In genomic region chr11:97980531-97980966, GRCm38 (mm10) we compare ENCODE assay signal across 9 mouse cellular contexts. TPM values are rescaled to one million over a fixed set of nuclear protein-coding genes. Genes with fewer than 3 reads are reported as not detected.
DNase-seq lines count a peak whose midpoint lies in the region; ATAC-seq and TF ChIP-seq lines count a peak whose summit lies in the region.
"Had no signal": no experiment of that assay in that cellular context is flagged by ENCODE, and none has a peak within 500 bp of the region (broad histone marks: within the 10 kb centered on the region; RNA-seq: fewer than 3 reads in every experiment).

No protein-coding gene starts in this region.

- peaks cover 14% of the 10 kb centered on the region for H3K4me1 ChIP-seq in limb, embryonic 11.5 days (ENCODE audit: control insufficient read depth, insufficient read depth, low read length)
- H3K4me1 ChIP-seq in forebrain, postnatal 0 days (ENCODE audit: insufficient read depth), result no peaks in the 10 kb centered on the region

- H3K4me3 ChIP-seq in limb, embryonic 11.5 days (ENCODE audit: low read depth, low read length), result no peak overlapping the region
- H3K4me3 ChIP-seq in forebrain, postnatal 0 days (ENCODE audit: low read depth, low read length), result no peak overlapping the region
- H3K4me3 ChIP-seq in layer of hippocampus, adult 2 months, result no peak overlapping the region
- H3K4me3 ChIP-seq: stomach, embryonic 15.5 days had no signal

- no peak overlapping the region for H3K4me2 ChIP-seq in limb, embryonic 11.5 days (ENCODE audit: low read depth, severe bottlenecking)
- no peak overlapping the region for H3K4me2 ChIP-seq in forebrain, postnatal 0 days (ENCODE audit: low read depth)
- H3K4me2 ChIP-seq: stomach, embryonic 15.5 days had no signal

- no peaks in the 10 kb centered on the region for H3K36me3 ChIP-seq in limb, embryonic 11.5 days (ENCODE audit: control insufficient read depth, insufficient read depth, low read length)
- H3K36me3 ChIP-seq in forebrain, postnatal 0 days (ENCODE audit: insufficient read depth), result no peaks in the 10 kb centered on the region
- H3K36me3 ChIP-seq: stomach, embryonic 15.5 days had no signal

- peak overlapping the region; percentile 56; the same call in 1 of the 2 replicates for H3K27ac ChIP-seq in limb, embryonic 11.5 days (replicated peaks; ENCODE audit: low read depth, low read length)
- H3K27ac ChIP-seq in forebrain, postnatal 0 days (ENCODE audit: low read depth, low read length), result no peak overlapping the region
- no peak overlapping the region for H3K27ac ChIP-seq in layer of hippocampus, adult 2 months
- H3K27ac ChIP-seq: stomach, embryonic 15.5 days had no signal

- H3K9me3 ChIP-seq in limb, embryonic 11.5 days (ENCODE audit: control insufficient read depth, low read length), result no peaks in the 10 kb centered on the region
- no peaks in the 10 kb centered on the region for H3K9me3 ChIP-seq in forebrain, postnatal 0 days (ENCODE audit: low read length)
- H3K9me3 ChIP-seq: stomach, embryonic 15.5 days had no signal

- ATAC-seq in limb, embryonic 11.5 days (ENCODE audit: insufficient number of reproducible peaks, low FRiP score, low TSS enrichment, low read depth), result no peak
- no peak for ATAC-seq in forebrain, postnatal 0 days

- H3K27me3 ChIP-seq in limb, embryonic 11.5 days (ENCODE audit: control insufficient read depth, insufficient read depth, low read length), result peaks cover 11% of the 10 kb centered on the region
- H3K27me3 ChIP-seq in forebrain, postnatal 0 days (ENCODE audit: insufficient read depth, low read length), result peaks cover 5% of the 10 kb centered on the region

- peak; percentile 91 for DNase-seq in left cerebral cortex, postnatal 4 days
- no peak for DNase-seq in left cerebral cortex, adult 18-20 months (ENCODE audit: low spot score in 2 of 2)
- DNase-seq in adipocyte (ENCODE audit: low spot score), result peak; percentile 35
- DNase-seq in gastrocnemius, adult 8-10 months (ENCODE audit: low spot score in 2 of 2), result peak; percentile 70 to 72
- peak; percentile 51 for DNase-seq in limb, embryonic 11.5 days (ENCODE audit: low spot score)
- no peak for DNase-seq in forebrain, postnatal 0 days
- DNase-seq in layer of hippocampus, adult 2 months (ENCODE audit: low spot score in 2 of 2), result no peak
- DNase-seq in layer of hippocampus, adult 9-10 months (ENCODE audit: low spot score), result no peak

- H3K9ac ChIP-seq in limb, embryonic 11.5 days (ENCODE audit: low read length), result no peak overlapping the region
- no peak overlapping the region for H3K9ac ChIP-seq in forebrain, postnatal 0 days
- H3K9ac ChIP-seq: stomach, embryonic 15.5 days had no signal

- 10% methylated on average over 9 of the region's 9 CpGs for WGBS in limb, embryonic 11.5 days
- WGBS in forebrain, postnatal 0 days, result 66% methylated on average over 9 of the region's 9 CpGs

- intact Hi-C loops in left cerebral cortex, postnatal 4 days (cut with DNase I), result no loop called here

- no peak for TF ChIP-seq CTCF in forebrain, postnatal 0 days (IDR thresholded peaks at IDR 0.05; ENCODE audit: low read depth)
- TF ChIP-seq CTCF in layer of hippocampus, adult 2 months (conservative IDR thresholded peaks at IDR 0.05), result no peak

RNA-seq across cellular contexts. Expression of gene Plxdc1, which starts 5.7 kb away (rescaled TPM):
- 1 to 10 TPM; 2.1 to 2.4 TPM for total RNA-seq in left cerebral cortex, postnatal 4 days (2021)
- 10 to 100 TPM; 42.2 to 46.7 TPM for total RNA-seq in left cerebral cortex, adult 18-20 months (2021)
- total RNA-seq in gastrocnemius, adult 8-10 months (2022), result 1 to 10 TPM; 1.3 to 3.4 (median 1.9) TPM
- polyA plus RNA-seq in limb, embryonic 11.5 days (2014; fragmentation: Nextera tagmentation; extraction: Ambion mirVana), result 0.15 TPM in 1 of 2 replicates, not detected in the other
- 0.54 and 1.5 TPM in 2 replicates for total RNA-seq in forebrain, postnatal 0 days (2014; rRNA removed)
- polyA plus RNA-seq in forebrain, postnatal 0 days (2015; fragmentation: Nextera tagmentation; extraction: Ambion mirVana), result 1.6 and 3.5 TPM in 2 replicates
- 10 to 100 TPM in 1 of 2 experiments, 1 to 10 TPM in 1; 9.0 to 10.3 TPM for total RNA-seq in layer of hippocampus, adult 2 months (2021)

RNA-seq across cellular contexts. Expression of gene Arl5c, which starts 15.4 kb away (rescaled TPM):
- total RNA-seq in left cerebral cortex, postnatal 4 days (2021), result 1 to 10 TPM; 2.2 to 2.5 TPM
- total RNA-seq in left cerebral cortex, adult 18-20 months (2021), result 1 to 10 TPM; 1.4 to 1.9 TPM
- under 1 TPM in 2 of 4 experiments, not detected in 2; 0.18 to 0.19 TPM for total RNA-seq in gastrocnemius, adult 8-10 months (2022)
- polyA plus RNA-seq in limb, embryonic 11.5 days (2014; fragmentation: Nextera tagmentation; extraction: Ambion mirVana), result 9.5 and 9.9 TPM in 2 replicates
- total RNA-seq in forebrain, postnatal 0 days (2014; rRNA removed), result 3.7 and 5.2 TPM in 2 replicates
- polyA plus RNA-seq in forebrain, postnatal 0 days (2015; fragmentation: Nextera tagmentation; extraction: Ambion mirVana), result 3.0 and 4.2 TPM in 2 replicates
- 1 to 10 TPM; 1.4 to 1.7 TPM for total RNA-seq in layer of hippocampus, adult 2 months (2021)

RNA-seq across cellular contexts. Expression of gene Cacnb1, which starts 42.3 kb away (rescaled TPM):
- 100 to 1,000 TPM; 100 to 104 TPM for total RNA-seq in left cerebral cortex, postnatal 4 days (2021)
- 100 to 1,000 TPM; 154 to 170 TPM for total RNA-seq in left cerebral cortex, adult 18-20 months (2021)
- total RNA-seq in gastrocnemius, adult 8-10 months (2022), result 100 to 1,000 TPM; 172 to 203 (median 187) TPM
- polyA plus RNA-seq in limb, embryonic 11.5 days (2014; fragmentation: Nextera tagmentation; extraction: Ambion mirVana), result 6.8 and 7.2 TPM in 2 replicates
- 64.1 and 76.4 TPM in 2 replicates for total RNA-seq in forebrain, postnatal 0 days (2014; rRNA removed)
- 49.4 and 57.2 TPM in 2 replicates for polyA plus RNA-seq in forebrain, postnatal 0 days (2015; fragmentation: Nextera tagmentation; extraction: Ambion mirVana)
- 100 to 1,000 TPM; 139 to 142 TPM for total RNA-seq in layer of hippocampus, adult 2 months (2021)

RNA-seq across cellular contexts. Expression of gene Rpl19, which starts 46.0 kb away (rescaled TPM):
- total RNA-seq in left cerebral cortex, postnatal 4 days (2021), result 100 to 1,000 TPM; 711 to 733 TPM
- total RNA-seq in left cerebral cortex, adult 18-20 months (2021), result 100 to 1,000 TPM; 627 to 650 TPM
- total RNA-seq in gastrocnemius, adult 8-10 months (2022), result 100 to 1,000 TPM; 364 to 479 (median 402) TPM
- polyA plus RNA-seq in limb, embryonic 11.5 days (2014; fragmentation: Nextera tagmentation; extraction: Ambion mirVana), result 1,171 and 1,244 TPM in 2 replicates
- 793 and 1,371 TPM in 2 replicates for total RNA-seq in forebrain, postnatal 0 days (2014; rRNA removed)
- polyA plus RNA-seq in forebrain, postnatal 0 days (2015; fragmentation: Nextera tagmentation; extraction: Ambion mirVana), result 687 and 897 TPM in 2 replicates
- total RNA-seq in layer of hippocampus, adult 2 months (2021), result 100 to 1,000 TPM; 615 to 621 TPM

Comparison
In these comparisons a context has a peak if more than half of its experiments do, and no peak if none do; other contexts are left out.
1. DNase-seq: peak in left cerebral cortex, postnatal 4 days (single experiment), adipocyte (single experiment), gastrocnemius, adult 8-10 months (2 of 2) and limb, embryonic 11.5 days (single experiment); none in left cerebral cortex, adult 18-20 months (0 of 2), forebrain, postnatal 0 days (single experiment), layer of hippocampus, adult 2 months (0 of 2) and layer of hippocampus, adult 9-10 months (single experiment).